In the genomic region with DNA sequence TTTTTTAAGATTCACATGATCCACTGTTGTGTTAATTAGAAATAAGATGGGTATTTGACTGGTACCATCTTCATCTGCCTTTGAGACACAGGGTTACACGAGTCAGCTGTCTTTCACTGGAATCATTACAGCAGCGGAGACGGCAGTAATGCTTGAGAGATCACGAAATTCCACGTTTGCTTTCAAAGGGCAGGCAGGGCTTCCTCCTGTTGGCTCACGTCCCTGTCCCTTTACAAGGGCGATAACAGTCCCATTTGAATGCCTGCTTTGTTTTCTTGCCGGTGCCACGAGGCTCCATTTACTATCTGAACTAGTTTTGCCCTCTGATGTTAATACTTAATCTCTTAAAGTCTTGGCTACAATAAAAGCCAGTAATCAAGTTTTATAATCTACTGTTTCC, we compare ENCODE assay signal across 12 mouse cellular contexts.
A peak's percentile ranks its signal among the peaks of the same experiment; 100 is the strongest.
DNase-seq lines count a peak whose midpoint lies in the region; ATAC-seq and TF ChIP-seq lines count a peak whose summit lies in the region.
"Had no signal": no experiment of that assay in that cellular context is flagged by ENCODE, and none has a peak within 500 bp of the region (broad histone marks: within the 10 kb centered on the region; RNA-seq: fewer than 3 reads in every experiment).

No protein-coding gene starts in this region.

- H3K4me3 ChIP-seq in forebrain, embryonic 15.5 days = no peak overlapping the region
- H3K4me3 ChIP-seq in forebrain, embryonic 11.5 days (ENCODE audit: low read depth, low read length) = no peak overlapping the region
- H3K4me3 ChIP-seq in liver, adult 2 months (ENCODE audit: insufficient read depth, low read depth, low read length) = no peak overlapping the region
- H3K4me3 ChIP-seq in liver, embryonic 12.5 days = no peak overlapping the region
- H3K4me3 ChIP-seq: limb, embryonic 12.5 days had no signal

- no peak overlapping the region for H3K27ac ChIP-seq in forebrain, embryonic 15.5 days (replicated peaks)
- no peak overlapping the region for H3K27ac ChIP-seq in forebrain, embryonic 11.5 days (ENCODE audit: low read depth, low read length)
- no peak overlapping the region for H3K27ac ChIP-seq in liver, adult 2 months (replicated peaks; ENCODE audit: insufficient read depth, low read depth, low read length)
- no peak overlapping the region for H3K27ac ChIP-seq in liver, embryonic 12.5 days
- H3K27ac ChIP-seq: limb, embryonic 12.5 days had no signal

- ATAC-seq in forebrain, embryonic 15.5 days (replicated peaks) = no peak
- ATAC-seq in forebrain, embryonic 11.5 days (replicated peaks; ENCODE audit: low FRiP score) = no peak
- no peak for ATAC-seq in liver, embryonic 12.5 days
- ATAC-seq in monocyte, adult 5-6 weeks (replicated peaks; ENCODE audit: insufficient number of reproducible peaks, low FRiP score, low TSS enrichment, poor library complexity, severe bottlenecking) = no peak
- ATAC-seq: inflammation-experienced regulatory T-cells, adult 6 months had no signal

- H3K36me3 ChIP-seq in forebrain, embryonic 15.5 days = no peaks in the 10 kb centered on the region
- no peaks in the 10 kb centered on the region for H3K36me3 ChIP-seq in forebrain, embryonic 11.5 days (ENCODE audit: control insufficient read depth, insufficient read depth, low read length)
- H3K36me3 ChIP-seq in liver, adult 2 months (ENCODE audit: control insufficient read depth, insufficient read depth, low read length) = no peaks in the 10 kb centered on the region
- H3K36me3 ChIP-seq in liver, embryonic 12.5 days = no peaks in the 10 kb centered on the region
- H3K36me3 ChIP-seq: limb, embryonic 12.5 days had no signal

- DNase-seq in forebrain, embryonic 11.5 days (ENCODE audit: low spot score) = no peak
- peak; percentile 94 for DNase-seq in liver, adult 2 months (ENCODE audit: extremely low read depth, low read depth, low spot score)
- peak; percentile 19 for DNase-seq in heart, postnatal 4 days
- peak; percentile 31 for DNase-seq in lung, postnatal 36 days
- DNase-seq: embryo, embryonic 11 days; thymus, postnatal 25 days had no signal

- TF ChIP-seq CTCF in liver, adult 2 months (IDR thresholded peaks at IDR 0.05; ENCODE audit: low read depth, low read length) = no peak

- WGBS in forebrain, embryonic 15.5 days = 17% methylated on average over 9 of the region's 9 CpGs
- WGBS in forebrain, embryonic 11.5 days = 55% methylated on average over 9 of the region's 9 CpGs
- 17% methylated on average over 9 of the region's 9 CpGs for WGBS in liver, adult 2 months
- 71% methylated on average over 9 of the region's 9 CpGs for WGBS in liver, embryonic 12.5 days (ENCODE audit: insufficient replicate concordance)

- no peak overlapping the region; the same call in 1 of the 2 replicates for H3K4me2 ChIP-seq in forebrain, embryonic 15.5 days (replicated peaks)
- H3K4me2 ChIP-seq in forebrain, embryonic 11.5 days (ENCODE audit: low read depth, low read length, severe bottlenecking) = no peak overlapping the region
- no peak overlapping the region for H3K4me2 ChIP-seq in liver, embryonic 12.5 days
- H3K4me2 ChIP-seq: limb, embryonic 12.5 days had no signal

- H3K79me2 ChIP-seq in liver, adult 2 months (ENCODE audit: control insufficient read depth, insufficient read depth, low read length) = no peaks in the 10 kb centered on the region

- H3K9me3 ChIP-seq in forebrain, embryonic 15.5 days = no peaks in the 10 kb centered on the region
- no peaks in the 10 kb centered on the region for H3K9me3 ChIP-seq in forebrain, embryonic 11.5 days (ENCODE audit: control insufficient read depth, low read length)
- no peaks in the 10 kb centered on the region for H3K9me3 ChIP-seq in liver, embryonic 12.5 days (replicated peaks)
- H3K9me3 ChIP-seq: limb, embryonic 12.5 days had no signal

- TF ChIP-seq POLR2A in liver, adult 2 months (IDR thresholded peaks at IDR 0.05; ENCODE audit: extremely low read depth, insufficient read depth, low read length) = no peak

- H3K9ac ChIP-seq in forebrain, embryonic 15.5 days (replicated peaks) = 0 out of 2 replicates have a peak overlapping the region, but pooled peaks have one; percentile 13
- H3K9ac ChIP-seq in forebrain, embryonic 11.5 days (ENCODE audit: low read length) = no peak overlapping the region
- no peak overlapping the region for H3K9ac ChIP-seq in liver, adult 2 months (ENCODE audit: low read depth, low read length)
- H3K9ac ChIP-seq in liver, embryonic 12.5 days = no peak overlapping the region
- H3K9ac ChIP-seq: limb, embryonic 12.5 days had no signal

- peaks cover 7% of the 10 kb centered on the region for H3K4me1 ChIP-seq in forebrain, embryonic 15.5 days
- H3K4me1 ChIP-seq in forebrain, embryonic 11.5 days (replicated peaks; ENCODE audit: control insufficient read depth, insufficient read depth, low read length) = no peaks in the 10 kb centered on the region
- H3K4me1 ChIP-seq in liver, adult 2 months (ENCODE audit: control insufficient read depth, insufficient read depth, low read length) = peaks cover 12% of the 10 kb centered on the region; the same call in 1 of the 2 replicates
- H3K4me1 ChIP-seq in liver, embryonic 12.5 days = no peaks in the 10 kb centered on the region

- no peaks in the 10 kb centered on the region for H3K27me3 ChIP-seq in forebrain, embryonic 15.5 days
- no peaks in the 10 kb centered on the region for H3K27me3 ChIP-seq in forebrain, embryonic 11.5 days (ENCODE audit: control insufficient read depth, insufficient read depth, low read length)
- H3K27me3 ChIP-seq in liver, adult 2 months (ENCODE audit: control insufficient read depth, insufficient read depth, low read length) = no peaks in the 10 kb centered on the region
- no peaks in the 10 kb centered on the region for H3K27me3 ChIP-seq in liver, embryonic 12.5 days (replicated peaks)
- H3K27me3 ChIP-seq: CH12.LX; limb, embryonic 12.5 days had no signal
